Mouse (Mus musculus) kidney, adult 2 months (tissue): ENCODE data around the gene Stkld1. TPM values are rescaled to one million over a fixed set of nuclear protein-coding genes. Genes with fewer than 3 reads are reported as not detected.

Experiments used
- DNase-seq: peaks from one replicate; pipeline ENCODE4 v3.0.0; 2021
- H3K27ac ChIP-seq: fragments of 200-500 bp; 2 replicates; pipeline ENCODE4 v1.5.1; 2012; ENCODE audit warnings: low read depth, low read length, control low read depth, inconsistent platforms; ENCODE audit not compliant: insufficient read depth
- H3K27me3 ChIP-seq: fragments of 200-500 bp; replicated peaks from 2 replicates; pipeline ENCODE4 v1.6.1; 2012; ENCODE audit warnings: mild to moderate bottlenecking, moderate library complexity, low read length, inconsistent platforms; ENCODE audit not compliant: control insufficient read depth, insufficient read depth
- H3K36me3 ChIP-seq: fragments of 200-500 bp; 2 replicates; pipeline ENCODE4 v1.6.1; 2012; ENCODE audit warnings: mild to moderate bottlenecking, moderate library complexity, low read length, inconsistent platforms; ENCODE audit not compliant: control insufficient read depth, insufficient read depth
- H3K4me1 ChIP-seq: fragments of 200-500 bp; 2 replicates; pipeline ENCODE4 v1.6.1; 2011; ENCODE audit warnings: low read length; ENCODE audit not compliant: control insufficient read depth, insufficient read depth
- H3K4me3 ChIP-seq: fragments of 200-500 bp; 2 replicates; pipeline ENCODE4 v1.5.1; 2011; ENCODE audit warnings: mild to moderate bottlenecking, low read depth, low read length, control low read depth; ENCODE audit not compliant: insufficient read depth
- CTCF ChIP-seq: fragments of 200-500 bp; conservative IDR thresholded peaks from 2 replicates; pipeline ENCODE4 v1.5.1; 2011; ENCODE audit warnings: low read depth, mild to moderate bottlenecking, control low read depth, low read length, moderate library complexity, mixed read lengths; ENCODE audit not compliant: insufficient read depth, insufficient read length
- POLR2A ChIP-seq: fragments of 200-500 bp; IDR thresholded peaks from one replicate; pipeline ENCODE4 v1.6.1; 2011; ENCODE audit warnings: low read depth, low read length, control low read depth
- WGBS: fragments of 180-500 bp; shearing (Covaris S2); methylation state at CpG from one replicate; pipeline ENCODE4 v1.1.7; 2018; 5-methylcytosine and 5-hydroxymethylcytosine counted together
- polyA plus RNA-seq: library from polyadenylated mRNA; depleted of rRNA; stranded (reverse); fragments of >200 nt; gene quantifications from 2 replicates; pipeline ENCODE4 v1.2.3, GENCODE M21; 2012; rRNA removed

Stkld1 gene
- polyA plus RNA-seq, 1 experiment = 0.16 TPM

- H3K4me3 ChIP-seq = no peak overlapping the region
- no peaks in the 10 kb centered on the region for H3K4me1 ChIP-seq
- no peak overlapping the region for H3K27ac ChIP-seq
- H3K36me3 ChIP-seq = no peaks in the 10 kb centered on the region
- no peaks in the 10 kb centered on the region for H3K27me3 ChIP-seq
- TF ChIP-seq CTCF = 0 out of 2 replicates have a peak, but pooled peaks have one; percentile 13
- no peak for TF ChIP-seq POLR2A
- no peak for DNase-seq
- 85% methylated on average over 1 of the region's 1 CpGs for WGBS
These were observed 63.7 kb downstream of the Stkld1 start for GRCm38 (mm10) chr2:26997498-26997897.

- Histone ChIP-seq H3K36me3 (no peaks in the 10 kb centered on the region), H3K4me1 (no peaks in the 10 kb centered on the region), H3K4me3 (no peak overlapping the region), H3K27me3 (no peaks in the 10 kb centered on the region), H3K27ac (no peak overlapping the region)
- TF ChIP-seq POLR2A (no peak), CTCF (no peak)
- 85% methylated on average over 7 of the region's 7 CpGs for WGBS
- DNase-seq = no peak
These were observed 64.1 kb downstream of the Stkld1 start for GRCm38 (mm10) chr2:26997993-26998392.

Other genes with a start within 250 kb of the Stkld1 start
- gene Abo, start 69.1 kb upstream of the Stkld1 start, polyA plus RNA-seq = not detected in 2 replicates
- 6.4 and 7.0 TPM in 2 replicates for gene Surf6, start 31.2 kb upstream of the Stkld1 start, polyA plus RNA-seq
- 39.5 and 42.6 TPM in 2 replicates for gene Med22, start 23.4 kb upstream of the Stkld1 start, polyA plus RNA-seq
- gene Rpl7a, start 23.3 kb upstream of the Stkld1 start, polyA plus RNA-seq = 805 and 948 TPM in 2 replicates
- 30.0 and 31.4 TPM in 2 replicates for gene Surf2, start 17.7 kb upstream of the Stkld1 start, polyA plus RNA-seq
- gene Surf1, start 17.5 kb upstream of the Stkld1 start, polyA plus RNA-seq = 61.0 and 85.2 TPM in 2 replicates
- 198 and 270 TPM in 2 replicates for gene Surf4, start 119 bp upstream of the Stkld1 start, polyA plus RNA-seq
- 16.0 and 19.2 TPM in 2 replicates for gene Rexo4, start 30.3 kb downstream of the Stkld1 start, polyA plus RNA-seq
- 0.77 and 0.94 TPM in 2 replicates for gene Adamts13, start 39.4 kb downstream of the Stkld1 start, polyA plus RNA-seq
- 70.2 and 72.7 TPM in 2 replicates for gene Cacfd1, start 75.9 kb downstream of the Stkld1 start, polyA plus RNA-seq
- gene Slc2a6, start 94.0 kb downstream of the Stkld1 start, polyA plus RNA-seq = 1.5 and 1.8 TPM in 2 replicates
- gene Mymk, start 138.1 kb downstream of the Stkld1 start, polyA plus RNA-seq = 0.09 and 0.16 TPM in 2 replicates
- gene Adamtsl2, start 145.3 kb downstream of the Stkld1 start, polyA plus RNA-seq = 21.7 and 25.7 TPM in 2 replicates
- gene Fam163b, start 208.4 kb downstream of the Stkld1 start, polyA plus RNA-seq = 0.38 and 0.42 TPM in 2 replicates
- 3.1 and 10.1 TPM in 2 replicates for gene Dbh, start 231.2 kb downstream of the Stkld1 start, polyA plus RNA-seq